Mouse (Mus musculus): ENCODE measurements around the gene Gm20388.

- no peak for TF ChIP-seq CTCF (IDR thresholded peaks at IDR 0.05; ENCODE audit: low read depth)
- TF ChIP-seq EP300 (IDR thresholded peaks at IDR 0.05; ENCODE audit: low read depth), result no peak
Observed at GRCm38 (mm10) chr8:120463918-120464584, 553.4 kb downstream of the Gm20388 start.
